Mouse (Mus musculus): ENCODE measurements at regions not wholly inside any gene's neighbourhood (a gene's known extent, or its start where the extent isn't known, plus 50 kb on each side); places are given as distances from the start of the nearest gene placed in this dataset.

DNA sequence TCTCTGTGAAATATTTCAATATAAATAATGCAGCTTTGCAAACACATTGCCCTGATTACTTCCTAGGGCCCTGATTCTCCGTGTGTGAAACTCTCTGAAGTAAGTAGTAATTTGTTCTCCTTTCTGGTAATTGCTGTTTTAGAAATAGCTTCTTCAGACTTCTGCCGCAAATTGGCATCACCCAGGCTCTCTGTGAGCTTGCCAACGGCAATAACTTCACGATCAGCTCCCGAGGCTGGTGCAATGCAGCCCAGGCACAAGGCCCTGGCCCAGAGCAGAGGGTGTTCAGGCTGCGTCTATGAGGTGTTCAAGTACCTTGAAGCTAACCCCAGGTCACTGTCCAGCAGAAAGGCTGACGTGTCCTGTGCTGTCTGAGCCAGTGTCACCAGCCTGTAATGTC, 310.8 kb upstream of the Kcnab2 start:
- TF ChIP-seq CTCF (IDR thresholded peaks at IDR 0.05; ENCODE audit: extremely low read depth, insufficient read length, insufficient replicate concordance, low read depth, low read length) (no peak), POLR2A (IDR thresholded peaks at IDR 0.05; ENCODE audit: low read depth, low read length) (no peak)
